Mouse (Mus musculus) right cerebral cortex, postnatal 14 days (tissue): ENCODE measurements around the gene Prdm9.

Experiments used
- DNase-seq: peaks from one replicate; pipeline ENCODE4 v3.0.0; 2022

The Prdm9 gene

GRCm38 (mm10) chr17:15526986-15527810 is 37.0 kb downstream of the Prdm9 start, which contains the start of gene Pdcd2:
Gene Pdcd2 (minus strand): TSS chr17:15527301.
- peak; percentile 86 for DNase-seq

- no peak for DNase-seq
Observed at GRCm38 (mm10) chr17:15526304-15526703, 37.9 kb downstream of the Prdm9 start.

- DNase-seq = no peak
Observed at GRCm38 (mm10) chr17:15518766-15519165, 45.4 kb downstream of the Prdm9 start.

- no peak for DNase-seq
Observed at GRCm38 (mm10) chr17:15518186-15518585, 46.0 kb downstream of the Prdm9 start.

GRCm38 (mm10) chr17:15517776-15518175 is 46.4 kb downstream of the Prdm9 start:
- no peak for DNase-seq

- no peak for DNase-seq
Observed at GRCm38 (mm10) chr17:15510694-15511093, 53.5 kb downstream of the Prdm9 start.

GRCm38 (mm10) chr17:15499656-15500394 is 64.3 kb downstream of the Prdm9 start, which contains the start of the genes Psmb1 and Tbp:
Gene Psmb1 (minus strand): TSS chr17:15499751.
Gene Tbp (plus strand): TSS chr17:15499888.
- peak; percentile 96 for DNase-seq

- DNase-seq = no peak
Observed at GRCm38 (mm10) chr17:15498753-15499113, 65.4 kb downstream of the Prdm9 start.

GRCm38 (mm10) chr17:15497882-15498752 is 66.0 kb downstream of the Prdm9 start:
- DNase-seq = peak; percentile 97
